Mouse (Mus musculus): ENCODE results near the gene Tsr2. TPM values are rescaled to one million over a fixed set of nuclear protein-coding genes. Genes with fewer than 3 reads are reported as not detected.

Gene Tsr2
- polyA plus RNA-seq, 1 experiment from 2014 or later: 40.7 TPM

DNA sequence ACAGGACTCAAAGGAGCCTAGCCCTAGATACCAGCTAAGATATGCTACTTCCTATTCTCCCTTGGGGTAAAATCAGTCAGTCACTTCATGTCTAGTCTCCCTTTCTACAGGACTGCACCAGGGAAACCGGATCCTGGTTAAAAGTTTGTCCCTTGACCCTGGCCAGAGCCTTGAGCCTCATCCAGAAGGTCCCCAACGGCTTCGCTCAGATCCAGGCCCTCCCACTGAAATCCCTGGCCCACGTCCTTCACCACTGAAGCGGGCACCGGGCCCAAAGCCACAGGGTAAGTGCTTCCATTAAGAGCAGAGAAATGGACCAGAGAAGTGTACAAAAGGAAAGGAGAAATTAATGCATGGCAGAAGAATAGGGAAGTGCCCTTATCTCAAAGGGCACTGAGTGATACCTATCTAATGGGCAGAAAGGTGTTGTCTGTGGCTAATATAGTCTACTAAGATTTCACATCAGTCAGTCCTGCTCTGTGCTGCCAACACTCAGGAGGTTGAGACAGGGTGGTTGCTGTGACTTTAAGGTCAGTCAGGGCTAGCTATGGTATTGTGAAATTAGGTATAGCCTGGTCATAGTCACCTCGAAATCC is 30.2 kb downstream of the Tsr2 start:
- DNase-seq (ENCODE audit: low spot score): no peak
- 0 out of 2 replicates have a peak, but pooled peaks cover 4% of the 10 kb centered on the region for H3K27me3 ChIP-seq (ENCODE audit: insufficient read depth, poor library complexity, severe bottlenecking)

DNA sequence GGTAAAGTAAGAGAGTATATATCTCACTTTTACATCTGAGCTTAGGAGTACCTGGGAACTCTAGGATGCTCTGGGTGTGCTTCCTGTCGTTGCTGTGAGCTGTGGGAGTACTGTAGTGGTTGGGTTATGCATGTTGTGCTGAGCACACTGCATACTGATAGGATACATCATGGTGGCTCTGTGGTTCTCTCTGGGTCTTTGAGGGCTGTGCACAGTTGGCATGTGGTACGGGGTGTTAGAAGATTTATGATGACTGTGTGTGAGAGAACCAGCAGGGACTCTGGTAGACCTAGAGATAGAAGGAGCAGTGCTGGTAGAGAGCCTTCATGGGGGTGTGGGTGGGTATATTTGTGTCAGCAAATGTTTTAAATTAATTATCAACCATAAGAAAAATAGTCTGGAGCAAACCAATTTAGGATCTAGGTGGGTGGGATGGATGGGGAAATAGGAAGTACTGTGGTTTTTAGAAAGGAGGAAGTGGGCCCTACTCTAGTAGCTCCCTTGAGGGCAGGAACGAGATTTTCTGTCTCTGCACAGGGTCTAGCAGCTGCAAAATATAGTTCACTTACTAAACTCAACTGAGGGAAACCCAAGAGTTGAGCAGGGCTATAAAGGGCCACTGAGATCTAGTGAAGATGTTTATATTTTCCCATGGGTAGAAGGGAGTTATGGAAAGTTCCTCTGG is 34.6 kb downstream of the Tsr2 start:
- H3K36me3 ChIP-seq: peaks cover 5% of the 10 kb centered on the region; the same call in 1 of the 2 replicates
- 0 out of 2 replicates have a peak, but pooled peaks cover under 1% of the 10 kb centered on the region for H3K27me3 ChIP-seq (ENCODE audit: insufficient read depth, poor library complexity, severe bottlenecking)
- DNase-seq (ENCODE audit: low spot score): no peak
- no peaks in the 10 kb centered on the region for H3K4me1 ChIP-seq
- H3K9me3 ChIP-seq: no peaks in the 10 kb centered on the region
- 65% methylated on average over 3 of the region's 3 CpGs for WGBS
- no peak overlapping the region for H3K4me3 ChIP-seq
- H3K27ac ChIP-seq: no peak overlapping the region

More for the DNA sequence above, 30.2 kb downstream of the Tsr2 start:
- no peak overlapping the region for H3K27ac ChIP-seq
- WGBS: 84% methylated on average over 7 of the region's 7 CpGs
- H3K4me1 ChIP-seq: no peaks in the 10 kb centered on the region
- peaks cover 40% of the 10 kb centered on the region for H3K36me3 ChIP-seq
- H3K4me3 ChIP-seq: no peak overlapping the region
- H3K9me3 ChIP-seq: no peaks in the 10 kb centered on the region

DNA sequence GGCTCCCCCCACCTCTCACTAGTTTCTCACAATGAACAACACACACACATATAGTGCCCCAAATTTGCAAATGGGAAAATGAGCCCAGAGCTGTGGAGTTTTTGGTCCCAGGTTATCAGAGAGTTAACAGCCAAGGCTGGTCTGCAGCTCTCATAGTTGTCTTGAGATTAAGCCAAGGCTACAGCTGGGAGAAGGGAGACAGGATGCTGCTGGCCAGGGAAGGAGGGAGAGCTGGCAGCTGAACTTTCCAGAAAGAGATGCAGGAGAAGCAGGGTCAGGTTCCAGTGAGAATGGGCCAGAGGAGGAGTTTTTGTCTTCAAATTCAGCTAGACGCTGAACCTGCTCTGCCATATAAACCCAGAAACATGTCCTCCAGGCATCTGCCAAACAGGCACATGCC is 37.0 kb downstream of the Tsr2 start:
- peaks cover 8% of the 10 kb centered on the region for H3K4me1 ChIP-seq
- WGBS: 90% methylated on average over 1 of the region's 1 CpGs
- H3K36me3 ChIP-seq: no peaks in the 10 kb centered on the region
- no peaks in the 10 kb centered on the region for H3K27me3 ChIP-seq (ENCODE audit: insufficient read depth, poor library complexity, severe bottlenecking)
- DNase-seq (ENCODE audit: low spot score): no peak
- H3K4me3 ChIP-seq: no peak overlapping the region
- no peaks in the 10 kb centered on the region for H3K9me3 ChIP-seq
- H3K27ac ChIP-seq: no peak overlapping the region

DNA sequence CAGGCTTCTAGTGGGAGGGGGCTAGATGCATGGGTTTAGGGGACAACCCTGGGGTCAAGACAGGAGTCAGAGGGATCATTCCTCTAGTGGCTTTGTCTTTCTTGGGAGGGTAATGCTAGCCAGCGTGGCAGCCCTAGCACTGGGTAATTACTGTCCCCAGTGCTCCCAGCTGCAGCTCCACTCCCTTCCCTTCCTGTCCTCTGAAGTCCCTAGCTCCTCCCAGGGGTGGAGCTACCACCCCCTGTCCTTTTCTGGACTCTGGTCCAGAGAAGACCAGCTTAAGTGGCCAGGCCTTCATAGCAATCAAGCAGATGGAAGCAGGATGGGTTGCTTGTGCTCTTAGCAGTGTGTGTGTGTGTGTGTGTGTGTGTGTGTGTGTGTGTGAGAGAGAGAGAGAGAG is 40.8 kb downstream of the Tsr2 start:
- WGBS: 29% methylated on average over 1 of the region's 1 CpGs
- no peaks in the 10 kb centered on the region for H3K9me3 ChIP-seq
- DNase-seq (ENCODE audit: low spot score): no peak
- H3K27ac ChIP-seq: no peak overlapping the region
- H3K4me1 ChIP-seq: peaks cover 15% of the 10 kb centered on the region
- H3K36me3 ChIP-seq: no peaks in the 10 kb centered on the region
- no peak overlapping the region for H3K4me3 ChIP-seq
- H3K27me3 ChIP-seq (ENCODE audit: insufficient read depth, poor library complexity, severe bottlenecking): no peaks in the 10 kb centered on the region

DNA sequence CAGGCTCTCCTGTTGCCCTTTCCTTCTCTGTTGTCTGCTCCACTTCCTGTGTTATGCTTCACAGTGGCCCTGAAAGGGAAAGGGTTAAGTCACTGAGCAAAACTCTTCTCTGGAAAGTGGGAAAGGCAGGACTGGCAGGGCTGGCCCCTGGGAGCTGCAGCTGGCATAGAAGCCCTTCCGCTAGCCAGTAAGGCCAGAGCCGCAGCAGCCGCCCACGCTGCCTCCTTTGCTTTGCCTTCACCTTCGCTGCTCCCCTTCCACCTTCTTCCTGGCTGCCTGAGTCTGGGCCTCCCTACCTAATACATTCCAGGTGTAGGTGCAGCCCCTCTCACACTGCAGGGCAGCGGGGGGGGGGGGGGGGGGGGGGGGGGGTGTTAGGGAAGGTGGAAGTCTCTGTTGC is 41.9 kb downstream of the Tsr2 start:
- 62% methylated on average over 5 of the region's 6 CpGs for WGBS
- Histone ChIP-seq H3K27me3 (ENCODE audit: insufficient read depth, poor library complexity, severe bottlenecking) (no peaks in the 10 kb centered on the region), H3K4me1 (peaks cover 19% of the 10 kb centered on the region), H3K36me3 (no peaks in the 10 kb centered on the region), H3K9me3 (no peaks in the 10 kb centered on the region), H3K4me3 (no peak overlapping the region), H3K27ac (peak overlapping the region; percentile 47; the same call in 1 of the 2 replicates)
- DNase-seq (ENCODE audit: low spot score): no peak

DNA sequence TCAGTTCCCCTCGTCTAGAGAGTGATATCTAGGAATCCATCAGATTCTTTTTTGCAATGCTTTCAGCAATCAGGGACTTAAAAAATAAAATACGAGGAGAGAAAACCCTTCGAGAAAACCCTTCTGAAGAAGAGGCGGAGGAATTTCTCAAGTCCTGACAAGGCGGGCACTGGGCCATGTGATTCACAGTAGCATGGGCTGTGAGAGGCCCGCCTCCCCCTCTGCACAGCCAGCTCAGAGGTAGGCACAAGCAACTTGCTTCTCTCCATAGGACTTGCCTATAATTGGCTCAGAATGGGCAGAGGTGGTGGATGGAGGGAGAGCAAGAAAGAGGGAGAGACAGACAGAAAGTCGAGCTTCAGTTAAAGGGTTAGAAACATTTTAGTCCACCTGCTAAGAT is 46.0 kb downstream of the Tsr2 start:
- no peak for DNase-seq (ENCODE audit: low spot score)
- WGBS: 81% methylated on average over 7 of the region's 7 CpGs

DNA sequence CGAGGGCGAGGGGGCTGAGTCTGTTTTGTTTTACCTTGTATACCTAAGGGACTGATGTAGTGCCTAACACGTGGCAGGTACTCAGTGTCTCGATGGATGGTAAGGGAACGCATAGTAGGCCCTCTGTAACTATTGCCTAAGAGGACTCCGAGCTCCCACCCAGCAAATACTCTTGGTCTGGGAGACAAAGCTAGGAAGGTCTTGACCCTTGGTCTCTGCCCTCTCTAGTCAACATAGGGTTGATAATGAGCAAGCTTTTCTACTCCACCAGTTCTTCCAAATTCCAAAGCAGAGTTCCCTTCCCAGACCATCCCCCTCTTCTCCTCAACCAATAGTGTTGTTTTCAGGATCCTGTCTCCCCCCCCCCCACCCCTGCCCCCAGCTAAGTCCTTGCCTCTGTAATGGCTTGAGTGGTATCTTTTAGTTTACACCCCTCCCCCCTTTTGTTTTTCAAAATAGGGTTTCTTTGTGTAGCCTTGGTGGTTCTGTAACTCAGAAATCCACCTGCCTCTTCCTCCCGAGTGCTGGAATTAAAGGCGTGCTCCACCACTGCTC is 46.6 kb downstream of the Tsr2 start:
- Histone ChIP-seq H3K4me1 (peaks cover 25% of the 10 kb centered on the region), H3K27ac (no peak overlapping the region), H3K4me3 (no peak overlapping the region), H3K36me3 (no peaks in the 10 kb centered on the region), H3K9me3 (no peaks in the 10 kb centered on the region), H3K27me3 (ENCODE audit: insufficient read depth, poor library complexity, severe bottlenecking) (peaks cover 6% of the 10 kb centered on the region; the same call in 1 of the 2 replicates)
- WGBS: 59% methylated on average over 8 of the region's 8 CpGs
- no peak for DNase-seq (ENCODE audit: low spot score)

More for the DNA sequence above, 46.0 kb downstream of the Tsr2 start:
- H3K9me3 ChIP-seq: no peaks in the 10 kb centered on the region
- H3K27me3 ChIP-seq (ENCODE audit: insufficient read depth, poor library complexity, severe bottlenecking): peaks cover 6% of the 10 kb centered on the region; the same call in 1 of the 2 replicates
- peaks cover 26% of the 10 kb centered on the region for H3K4me1 ChIP-seq
- H3K27ac ChIP-seq: no peak overlapping the region
- no peak overlapping the region for H3K4me3 ChIP-seq
- H3K36me3 ChIP-seq: no peaks in the 10 kb centered on the region

DNA sequence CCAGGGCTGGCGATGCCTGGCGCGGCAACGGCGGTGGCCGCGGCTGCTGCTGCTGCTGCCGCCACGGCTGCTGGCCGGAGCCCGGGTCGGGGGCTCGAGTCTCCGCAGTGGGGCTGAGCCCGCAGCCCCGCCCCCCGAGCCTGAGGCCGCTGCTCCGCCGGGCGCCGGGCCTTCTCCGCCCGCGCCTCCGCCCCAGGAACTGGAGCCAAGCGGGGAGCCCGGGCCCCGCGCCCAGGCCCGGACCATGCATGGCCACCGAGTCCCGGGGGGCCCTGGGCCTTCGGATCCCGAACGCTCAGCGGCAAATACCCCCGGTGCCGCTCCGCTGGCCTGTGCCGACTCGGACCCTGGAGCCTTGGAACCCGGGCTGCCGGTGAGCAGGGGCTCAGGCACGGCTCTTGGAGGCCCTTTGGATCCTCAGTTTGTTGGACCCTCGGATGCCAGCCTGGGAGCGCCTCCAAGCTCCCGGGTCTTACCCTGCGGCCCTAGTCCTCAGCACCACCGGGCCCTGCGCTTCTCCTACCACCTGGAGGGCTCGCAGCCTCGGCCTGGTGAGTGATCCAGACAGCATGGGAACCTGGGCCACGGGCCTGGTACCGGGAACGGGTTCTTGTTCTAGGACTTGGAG is 48.8 kb downstream of the Tsr2 start:
- H3K27ac ChIP-seq: peak overlapping the region; percentile 91
- no peaks in the 10 kb centered on the region for H3K9me3 ChIP-seq
- 27% methylated on average over 56 of the region's 56 CpGs for WGBS
- peak overlapping the region; percentile 73 for H3K4me3 ChIP-seq
- DNase-seq (ENCODE audit: low spot score): no peak
- H3K4me1 ChIP-seq: peaks cover 14% of the 10 kb centered on the region; the same call in 1 of the 2 replicates
- peaks cover 6% of the 10 kb centered on the region; the same call in 1 of the 2 replicates for H3K27me3 ChIP-seq (ENCODE audit: insufficient read depth, poor library complexity, severe bottlenecking)
- H3K36me3 ChIP-seq: no peaks in the 10 kb centered on the region

DNA sequence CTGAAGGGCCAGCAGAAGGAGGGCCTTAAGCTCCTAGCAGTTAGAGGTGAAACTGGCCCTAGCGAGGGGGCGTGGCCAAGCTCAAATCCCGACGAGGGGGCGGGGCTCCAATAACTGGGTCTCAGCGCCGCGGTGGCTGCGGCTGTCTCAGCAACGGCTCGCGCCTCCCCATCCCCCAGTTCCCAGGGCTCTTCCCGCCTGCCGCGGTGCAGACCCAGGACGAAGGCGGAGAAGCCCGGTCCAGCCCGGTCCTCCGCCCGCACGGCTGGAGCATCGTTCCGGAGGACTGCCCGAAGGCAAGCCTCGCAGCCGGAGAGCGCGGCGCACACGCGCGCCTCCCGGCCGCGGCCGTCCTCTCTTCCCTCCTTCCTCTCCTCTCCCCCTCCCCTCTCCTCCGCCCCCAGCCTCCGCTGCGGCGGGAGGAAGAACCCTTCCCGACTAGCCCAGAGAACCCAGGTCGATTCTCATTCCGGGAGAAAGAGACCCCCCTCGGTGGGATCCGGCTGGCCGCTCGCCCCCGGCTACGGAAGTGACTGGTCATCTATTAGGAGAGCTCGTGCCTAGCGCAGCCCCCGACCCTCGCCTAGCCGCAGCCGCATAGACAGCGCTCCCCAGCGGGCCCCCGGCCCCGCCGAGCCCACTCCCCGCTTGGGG is 49.4 kb downstream of the Tsr2 start:
- 20% methylated on average over 57 of the region's 62 CpGs for WGBS

DNA sequence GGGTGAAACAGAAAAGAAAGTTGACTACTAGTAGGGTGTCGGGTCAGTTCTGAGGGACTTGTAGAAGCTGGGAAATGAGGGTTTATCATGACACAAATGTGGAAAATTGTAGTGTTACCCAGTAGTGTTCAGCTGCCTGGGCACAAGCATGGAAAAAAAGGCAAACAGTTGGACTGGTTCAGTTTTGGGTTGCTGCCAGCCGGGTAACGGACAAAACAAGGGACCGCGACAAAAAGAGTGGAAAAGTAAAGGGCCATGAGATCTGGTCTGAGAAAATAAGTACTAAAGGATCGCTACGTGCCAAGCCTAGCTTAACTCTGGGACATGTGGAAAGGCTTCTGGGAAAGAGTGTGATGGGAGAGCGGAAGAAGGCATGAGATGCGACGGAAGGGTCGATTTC is 50.0 kb downstream of the Tsr2 start:
- WGBS: 39% methylated on average over 11 of the region's 11 CpGs
- no peak for DNase-seq (ENCODE audit: low spot score)
- peak overlapping the region; percentile 91 for H3K27ac ChIP-seq
- H3K27me3 ChIP-seq (ENCODE audit: insufficient read depth, poor library complexity, severe bottlenecking): peaks cover 6% of the 10 kb centered on the region; the same call in 1 of the 2 replicates
- H3K4me3 ChIP-seq: peak overlapping the region; percentile 73
- peaks cover 14% of the 10 kb centered on the region; the same call in 1 of the 2 replicates for H3K4me1 ChIP-seq
- no peaks in the 10 kb centered on the region for H3K9me3 ChIP-seq
- H3K36me3 ChIP-seq: no peaks in the 10 kb centered on the region

More for the DNA sequence above, 49.4 kb downstream of the Tsr2 start:
- H3K27me3 ChIP-seq (ENCODE audit: insufficient read depth, poor library complexity, severe bottlenecking): peaks cover 6% of the 10 kb centered on the region; the same call in 1 of the 2 replicates
- no peaks in the 10 kb centered on the region for H3K9me3 ChIP-seq
- H3K36me3 ChIP-seq: no peaks in the 10 kb centered on the region
- H3K27ac ChIP-seq: peak overlapping the region; percentile 91
- H3K4me3 ChIP-seq: peak overlapping the region; percentile 73
- peak; percentile 90 for DNase-seq (ENCODE audit: low spot score)
- H3K4me1 ChIP-seq: peaks cover 14% of the 10 kb centered on the region; the same call in 1 of the 2 replicates

DNA sequence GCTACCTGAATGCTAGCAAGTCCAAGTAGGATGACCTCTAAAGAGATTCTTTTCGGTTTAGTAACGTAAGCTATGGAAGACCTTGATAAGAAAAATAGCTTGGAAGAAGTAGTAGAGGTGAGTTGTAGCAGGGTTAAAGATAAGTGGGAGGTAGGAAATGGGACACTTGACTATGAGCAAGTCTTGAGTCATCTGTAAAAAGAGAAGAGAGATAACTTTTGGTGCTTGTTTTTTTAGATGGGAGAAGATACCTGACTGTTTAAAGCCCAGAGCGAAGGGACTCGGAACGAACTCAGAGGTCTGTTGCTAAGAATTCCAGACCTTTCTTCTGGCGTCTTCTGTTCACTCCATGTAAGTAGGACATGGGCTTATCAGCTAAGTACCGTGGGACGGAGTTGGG is 50.5 kb downstream of the Tsr2 start, which contains the start of gene Fgd1:
Fgd1 (plus strand) TSS at position 301 of the 400 bp plus-strand sequence.
- Histone ChIP-seq H3K27ac (peak within 1 kb of the TSS; percentile 91), H3K27me3 (ENCODE audit: insufficient read depth, poor library complexity, severe bottlenecking) (peaks cover 6% of the 10 kb centered on the region; the same call in 1 of the 2 replicates), H3K9me3 (no peaks in the 10 kb centered on the region), H3K4me1 (peaks cover 14% of the 10 kb centered on the region; the same call in 1 of the 2 replicates), H3K4me3 (peak within 1 kb of the TSS; percentile 73), H3K36me3 (no peaks in the 10 kb centered on the region)
- no peak for DNase-seq (ENCODE audit: low spot score)
- WGBS: 85% methylated on average over 8 of the region's 8 CpGs

DNA sequence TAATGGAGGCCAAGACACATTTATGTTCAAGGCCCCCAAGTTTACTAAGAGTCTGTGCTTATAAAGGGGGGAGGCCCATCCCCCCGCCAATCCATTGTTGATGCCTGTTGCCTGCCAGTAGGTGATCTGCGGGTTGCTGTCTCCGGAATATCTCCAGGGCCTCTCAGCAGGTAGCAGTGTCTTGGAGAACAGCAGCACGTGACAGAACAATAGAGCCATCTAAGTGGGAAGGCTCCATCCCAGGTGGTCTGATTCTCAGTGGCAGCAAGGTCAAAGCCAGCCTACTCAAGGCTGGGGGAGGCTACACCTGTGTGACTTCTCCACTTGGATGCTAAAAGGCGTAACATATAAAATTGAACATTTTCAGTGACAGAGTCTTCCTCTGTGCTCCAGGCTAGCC is 55.1 kb downstream of the Tsr2 start:
- no peak for DNase-seq (ENCODE audit: low spot score)
- Histone ChIP-seq H3K27ac (no peak overlapping the region), H3K9me3 (no peaks in the 10 kb centered on the region), H3K4me1 (no peaks in the 10 kb centered on the region), H3K36me3 (no peaks in the 10 kb centered on the region), H3K27me3 (ENCODE audit: insufficient read depth, poor library complexity, severe bottlenecking) (no peaks in the 10 kb centered on the region; the same call in 1 of the 2 replicates), H3K4me3 (no peak overlapping the region)
- WGBS: 51% methylated on average over 5 of the region's 5 CpGs

Data from heart, embryonic 10.5 days (tissue).